Mouse (Mus musculus) cerebellum, adult 11 months (tissue): ENCODE data around the gene Foxj1.
"Not testable (repeated sequence)": the region's sequence is repeated elsewhere in the genome, so short reads cannot be mapped to it uniquely, and the experiment has no call there.

ENCODE experiments used
- DNase-seq: peaks from one replicate; pipeline ENCODE4 v3.0.0; 2022

The Foxj1 gene

DNA sequence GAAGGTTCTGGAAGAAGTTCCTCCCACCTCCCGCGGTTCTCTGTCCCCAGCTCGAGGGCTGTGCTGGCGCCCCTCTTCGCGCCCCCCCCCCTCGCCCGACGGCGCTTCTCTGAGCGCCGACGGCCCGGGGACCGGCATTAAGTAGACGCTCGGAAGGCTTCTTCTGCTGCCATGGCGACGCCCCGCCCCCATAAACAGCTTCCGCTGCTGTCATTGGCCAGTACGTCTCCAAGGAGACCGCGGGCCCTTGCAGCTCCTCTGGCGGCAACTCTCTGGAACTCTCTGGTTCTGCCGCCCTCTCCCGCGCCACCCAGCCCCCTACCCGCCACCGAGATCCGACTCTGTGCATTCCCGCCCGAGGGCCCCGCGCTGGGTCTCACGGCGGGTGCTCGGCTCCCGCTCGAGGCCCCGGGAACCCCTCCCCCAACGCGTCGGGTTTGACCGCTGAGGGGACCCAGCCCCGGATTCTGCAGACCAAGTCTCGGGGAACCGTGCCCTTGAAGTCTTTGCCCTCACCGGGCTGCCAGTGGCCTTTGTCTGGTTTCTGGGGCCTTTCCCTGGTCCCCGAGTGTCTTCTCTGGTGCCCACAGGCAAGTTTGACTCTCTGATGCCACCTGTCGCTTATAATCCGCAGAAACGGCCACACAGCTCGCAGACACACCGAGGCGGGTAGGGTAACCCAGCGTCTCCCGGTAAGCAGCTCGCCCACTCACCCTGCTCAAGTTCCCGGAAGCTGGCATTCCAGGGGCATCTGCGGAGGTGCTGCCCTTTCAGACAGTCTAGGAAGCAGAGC is at the start of gene Foxj1:
Gene Foxj1, minus strand, starts transcription at position 156 of the 793 bp plus-strand sequence.
- DNase-seq, result peak; percentile 80

DNA sequence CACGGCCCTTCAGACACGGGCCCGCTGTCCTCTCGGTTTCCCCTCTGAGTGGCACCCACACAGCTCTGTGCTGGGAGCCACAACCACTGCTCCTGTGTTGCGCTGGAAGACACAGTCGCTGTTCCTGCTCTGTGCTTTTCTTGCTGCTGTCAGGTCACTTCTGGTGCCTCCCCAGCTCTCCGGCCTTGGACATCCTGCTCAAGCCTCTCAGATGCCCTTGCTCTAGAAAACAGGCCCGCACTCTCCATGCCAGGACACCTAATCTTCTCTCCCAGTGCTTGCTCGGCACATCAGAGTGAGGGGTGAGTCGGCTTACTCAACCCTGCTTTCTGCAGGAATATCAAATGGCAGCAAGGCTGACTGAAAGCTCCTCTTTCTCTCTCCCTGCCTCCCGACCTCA is 49.0 kb upstream of the Foxj1 start:
- DNase-seq, result no peak

DNA sequence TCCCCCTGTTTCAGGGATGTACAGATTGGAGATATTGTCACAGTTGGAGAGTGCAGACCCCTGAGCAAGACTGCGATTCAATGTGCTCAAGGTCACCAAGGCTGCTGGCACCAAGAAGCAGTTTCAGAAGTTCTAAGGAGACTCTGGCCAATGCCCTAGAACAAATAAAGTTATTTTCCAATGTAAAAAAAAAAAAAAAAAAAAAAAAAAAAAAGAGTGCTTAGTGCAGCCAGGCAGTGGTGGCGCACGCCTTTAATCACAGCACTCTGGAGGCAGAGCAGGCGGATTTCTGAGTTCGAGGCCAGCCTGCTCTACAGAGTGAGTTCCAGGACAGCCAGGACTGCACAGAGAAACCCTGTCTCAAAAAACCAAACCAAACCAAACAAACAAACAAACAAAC is 47.9 kb upstream of the Foxj1 start:
- DNase-seq, result not testable (repeated sequence)

DNA sequence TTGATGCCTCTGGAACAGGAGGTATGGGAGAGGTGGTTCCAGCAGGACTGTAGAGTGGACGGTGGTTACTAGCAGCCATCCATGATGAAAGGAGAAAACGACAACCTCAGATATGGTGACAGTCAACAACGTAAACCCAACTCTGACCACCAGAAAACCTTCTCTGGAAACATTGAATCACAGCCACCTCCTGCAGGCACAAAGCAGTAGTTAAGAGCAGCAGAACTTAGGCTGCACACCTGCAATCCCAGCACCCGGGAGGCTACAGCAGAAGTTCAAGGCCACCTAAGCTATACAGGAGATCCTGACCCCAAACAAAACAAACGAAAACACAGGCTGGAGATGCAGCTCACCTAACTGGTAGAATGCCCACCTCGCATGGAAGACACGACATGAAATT is 45.6 kb upstream of the Foxj1 start:
- no peak for DNase-seq

DNA sequence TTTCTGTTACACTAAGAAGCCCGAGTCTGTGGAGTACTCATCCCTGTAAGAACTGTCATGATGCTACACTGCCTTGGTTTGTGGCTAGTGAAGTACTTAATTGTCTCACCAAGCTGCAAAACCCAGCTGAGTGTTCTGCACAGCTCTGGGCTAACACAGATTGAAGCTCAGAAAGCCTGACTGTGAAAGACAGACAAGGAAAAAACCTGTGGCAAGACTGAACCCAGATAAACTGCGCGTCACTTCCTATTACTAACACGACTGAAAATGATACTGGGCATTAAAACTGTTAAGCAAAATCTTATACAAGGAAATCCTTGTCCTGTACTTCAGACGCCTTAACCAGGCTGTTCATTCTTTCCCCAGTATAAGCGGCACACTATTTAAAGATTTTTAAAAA is 44.3 kb upstream of the Foxj1 start:
- DNase-seq, result no peak

DNA sequence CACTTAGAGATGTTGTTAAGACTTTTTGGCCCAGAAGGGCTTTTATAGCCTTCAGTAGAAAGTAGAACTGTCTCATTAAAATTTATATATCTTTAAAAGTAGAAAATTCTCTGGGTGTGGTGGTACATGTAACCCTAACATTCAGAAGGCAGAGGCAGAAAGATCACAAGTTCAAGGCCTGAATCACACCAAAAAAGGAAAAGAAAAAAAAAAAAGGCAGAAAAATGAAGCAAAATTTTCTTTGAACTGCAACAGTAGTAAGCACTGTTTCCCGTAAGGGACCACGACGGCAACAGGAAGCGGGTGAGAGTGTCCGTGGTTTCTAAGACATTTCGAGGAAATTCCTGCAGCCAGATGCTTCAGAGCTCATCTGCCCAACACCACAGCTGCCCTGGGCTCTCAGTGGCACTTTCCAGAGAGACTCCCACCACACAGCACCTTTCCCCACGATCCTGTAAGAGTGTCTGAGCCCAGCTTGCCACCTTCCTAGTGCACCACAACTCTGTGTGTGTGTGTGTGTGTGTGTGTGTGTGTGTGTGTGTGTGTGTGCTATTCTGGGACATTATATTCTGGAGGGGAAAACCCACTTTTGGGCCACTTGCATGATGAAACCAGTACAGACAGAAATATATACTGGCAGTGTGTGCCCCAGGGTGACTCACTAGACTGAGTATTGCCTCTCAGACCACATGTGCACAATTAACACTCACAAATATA is 41.9 kb upstream of the Foxj1 start:
- DNase-seq, result no peak

DNA sequence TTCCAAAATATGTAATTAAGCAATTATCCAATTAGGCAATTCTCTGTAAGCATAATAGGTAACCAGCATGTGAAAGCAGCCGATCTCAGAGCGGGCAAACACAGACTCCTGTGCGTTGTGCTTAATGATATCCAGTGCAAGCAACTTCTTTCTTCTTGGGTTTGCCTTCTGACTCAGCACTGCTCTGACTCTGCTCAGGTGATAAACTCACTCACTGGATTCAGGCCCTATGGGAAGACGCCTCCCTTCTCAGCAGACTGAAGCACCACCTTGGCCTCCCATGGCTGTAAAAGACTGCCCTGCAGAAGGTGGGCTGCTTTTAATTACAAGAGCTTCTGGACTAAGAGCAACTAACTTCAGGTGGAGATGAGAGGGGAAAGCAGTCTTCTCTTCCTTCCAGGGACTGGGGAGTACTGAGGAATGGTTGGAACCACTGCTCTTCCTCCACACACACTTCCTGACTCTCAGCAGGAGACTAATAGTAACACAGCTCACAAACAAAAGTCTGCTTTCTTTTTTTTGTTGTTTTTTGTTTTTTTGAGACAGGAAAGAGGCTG is 36.8 kb upstream of the Foxj1 start:
- DNase-seq, result no peak

DNA sequence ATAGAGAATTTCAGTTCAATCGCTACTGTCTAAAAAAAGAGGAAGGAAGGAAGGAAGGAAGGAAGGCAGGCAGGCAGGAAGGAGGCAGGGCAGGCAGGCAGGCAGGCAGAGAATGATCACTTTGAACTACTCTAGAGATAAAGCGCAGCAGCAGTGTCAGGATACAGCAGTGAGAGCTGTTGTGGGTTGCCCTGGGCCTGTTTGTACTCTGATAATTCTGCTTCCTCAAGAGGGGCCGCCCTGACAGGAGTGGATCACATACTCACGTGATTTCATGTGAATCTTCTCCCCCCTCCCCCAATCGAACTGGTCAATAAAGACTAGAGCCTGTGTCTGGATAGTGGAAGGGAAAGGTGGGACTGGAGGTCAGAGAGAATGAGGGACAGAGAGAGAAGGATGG is 34.4 kb upstream of the Foxj1 start:
- no peak for DNase-seq

DNA sequence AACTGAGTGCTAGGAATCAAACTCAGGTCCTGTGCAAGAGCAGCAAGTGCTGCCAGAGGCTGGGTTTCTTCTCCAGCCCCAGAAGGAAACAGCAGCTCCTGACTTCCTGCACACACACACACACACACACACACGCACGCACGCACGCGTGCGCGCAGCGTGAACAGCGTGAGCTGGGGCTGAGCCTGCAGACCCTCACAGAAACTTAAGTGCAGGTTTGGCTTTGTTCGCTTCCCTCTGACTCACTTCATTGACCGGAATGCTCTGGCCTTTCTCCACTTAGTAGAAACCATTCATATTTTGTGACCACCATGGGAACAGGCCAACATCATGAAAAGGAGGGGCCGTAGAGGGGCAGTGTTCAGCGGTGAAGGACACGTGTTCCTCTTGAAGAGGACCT is 33.9 kb upstream of the Foxj1 start:
- no peak for DNase-seq

DNA sequence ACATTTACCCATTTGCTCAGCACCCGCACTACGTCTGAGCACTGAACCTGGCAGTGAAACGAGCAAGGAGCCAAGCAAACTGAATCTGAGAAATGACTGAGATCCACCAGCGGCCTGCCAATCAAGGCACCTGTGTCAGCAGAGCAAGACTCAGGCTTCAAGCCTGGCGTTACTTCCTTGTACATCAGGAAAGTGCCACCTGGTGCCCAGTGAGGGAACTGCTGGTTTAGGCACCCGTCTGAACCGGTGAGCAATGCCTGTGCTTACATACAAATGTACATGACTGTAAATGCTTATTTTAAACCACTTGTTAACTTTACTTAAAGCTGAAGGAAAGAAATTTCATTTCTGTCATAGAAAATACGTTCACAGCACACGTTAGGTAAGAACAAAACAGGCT is 32.9 kb upstream of the Foxj1 start:
- DNase-seq, result peak; percentile 71

DNA sequence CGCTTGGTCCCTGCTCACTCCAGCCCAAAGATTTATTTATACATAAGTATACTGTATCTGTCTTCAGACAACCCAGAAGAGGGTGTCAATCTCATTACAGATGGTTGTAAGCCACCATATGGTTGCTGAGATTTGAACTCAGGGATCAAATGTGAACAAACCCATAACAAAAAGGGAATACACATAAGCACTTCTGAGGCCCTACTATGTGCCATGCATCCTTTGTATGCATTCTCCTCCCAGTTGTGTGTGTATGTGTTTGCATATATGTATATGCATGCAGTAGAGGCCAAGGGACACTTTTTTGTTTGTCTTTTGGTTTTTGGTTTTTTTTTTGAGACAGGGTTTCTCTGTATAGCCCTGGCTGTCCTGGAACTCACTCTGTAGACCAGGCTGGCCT is 31.4 kb upstream of the Foxj1 start:
- DNase-seq, result no peak

DNA sequence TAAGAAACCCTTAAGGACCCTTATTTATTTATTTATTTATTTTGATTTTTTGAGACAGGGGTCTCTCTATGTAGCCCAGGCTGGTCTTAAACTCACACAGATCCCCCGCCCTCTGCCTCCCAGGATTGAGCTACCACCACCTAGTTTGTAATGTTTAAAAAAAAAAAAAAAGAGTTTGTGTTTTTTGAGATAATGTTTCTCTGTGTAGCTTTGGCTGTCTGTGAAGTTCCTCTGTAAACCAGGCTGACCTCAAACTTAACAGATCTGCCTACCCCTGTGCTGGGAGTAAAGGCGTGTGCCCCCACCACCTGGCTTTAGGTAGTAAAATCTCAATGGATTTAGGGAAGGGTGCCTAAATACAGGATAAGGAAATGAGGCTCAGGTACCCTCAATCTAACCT is 30.9 kb upstream of the Foxj1 start:
- no peak for DNase-seq

DNA sequence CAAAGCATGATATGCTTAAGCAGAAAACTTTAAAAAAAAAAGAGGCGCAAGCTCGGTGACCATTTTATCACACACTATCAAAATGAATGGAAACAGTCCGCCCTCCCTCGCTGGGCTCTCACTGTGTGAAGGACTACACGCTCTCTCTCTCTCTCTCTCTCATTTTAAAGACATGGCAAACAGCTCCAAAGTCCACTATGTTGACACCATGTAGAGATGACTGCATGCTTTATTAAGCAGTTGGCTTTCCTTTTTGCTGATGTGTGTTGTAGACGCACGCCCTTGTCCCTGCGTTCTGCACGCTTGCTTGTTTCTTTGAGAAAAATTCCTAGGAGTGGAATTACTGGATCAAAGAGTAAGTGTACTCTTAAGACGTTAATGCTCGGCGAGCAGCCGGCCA is 30.2 kb upstream of the Foxj1 start:
- DNase-seq, result no peak

DNA sequence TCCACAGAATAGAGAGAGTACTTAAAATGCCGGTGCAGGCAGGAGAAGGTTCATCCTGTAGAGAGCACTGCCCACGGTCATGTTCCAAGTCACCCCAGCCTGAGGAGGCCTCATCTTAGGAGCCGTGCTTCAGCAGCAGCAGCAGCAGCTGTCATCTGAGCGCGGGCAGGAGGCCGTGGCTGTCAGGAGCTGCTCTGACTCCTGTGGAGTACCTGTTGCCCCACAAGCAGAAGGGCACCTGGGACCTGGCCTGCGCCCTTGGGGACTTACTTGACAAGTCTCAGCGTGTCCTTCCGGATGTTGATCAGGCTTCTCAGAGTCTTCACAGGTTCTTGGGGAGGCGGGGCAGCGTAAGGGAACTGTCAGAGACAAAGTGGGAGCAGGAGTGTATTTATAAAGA is 26.8 kb upstream of the Foxj1 start:
- no peak for DNase-seq

DNA sequence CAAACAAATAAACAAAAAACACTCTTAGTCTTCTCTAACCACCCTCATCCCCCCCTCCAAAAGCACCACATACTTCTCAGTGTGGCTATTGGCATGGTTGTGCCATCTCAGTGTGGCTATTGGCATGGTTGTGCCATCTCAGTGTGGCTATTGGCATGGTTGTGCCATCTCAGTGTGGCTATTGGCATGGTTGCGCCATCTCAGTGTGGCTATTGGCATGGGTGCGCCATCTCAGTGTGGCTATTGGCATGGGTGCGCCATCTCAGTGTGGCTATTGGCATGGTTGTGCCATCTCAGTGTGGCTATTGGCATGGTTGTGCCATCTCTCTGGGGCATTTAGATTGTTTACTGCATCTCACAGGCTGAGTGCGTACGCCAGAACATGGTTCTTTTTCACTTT is 25.7 kb upstream of the Foxj1 start:
- peak; percentile 16 for DNase-seq

DNA sequence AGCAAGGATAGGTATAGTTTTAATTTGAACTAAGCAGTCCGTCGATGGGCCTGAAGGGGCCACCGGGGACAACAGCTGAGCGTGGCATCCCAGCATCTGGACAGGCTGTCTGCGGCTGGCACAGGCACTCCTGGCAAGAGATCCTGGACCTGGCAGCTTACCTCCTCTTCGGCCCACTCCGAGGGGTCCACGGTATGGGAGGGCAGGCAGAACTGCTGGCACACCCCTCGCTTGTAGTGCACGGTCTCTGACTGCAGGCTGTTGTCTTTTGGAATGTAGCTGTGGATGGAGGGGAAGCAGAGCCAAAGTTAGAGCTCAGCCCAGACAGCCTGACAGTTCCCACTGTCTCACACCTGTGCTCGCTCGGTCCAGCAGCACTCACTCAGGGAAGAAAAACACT is 24.5 kb upstream of the Foxj1 start:
- no peak for DNase-seq

DNA sequence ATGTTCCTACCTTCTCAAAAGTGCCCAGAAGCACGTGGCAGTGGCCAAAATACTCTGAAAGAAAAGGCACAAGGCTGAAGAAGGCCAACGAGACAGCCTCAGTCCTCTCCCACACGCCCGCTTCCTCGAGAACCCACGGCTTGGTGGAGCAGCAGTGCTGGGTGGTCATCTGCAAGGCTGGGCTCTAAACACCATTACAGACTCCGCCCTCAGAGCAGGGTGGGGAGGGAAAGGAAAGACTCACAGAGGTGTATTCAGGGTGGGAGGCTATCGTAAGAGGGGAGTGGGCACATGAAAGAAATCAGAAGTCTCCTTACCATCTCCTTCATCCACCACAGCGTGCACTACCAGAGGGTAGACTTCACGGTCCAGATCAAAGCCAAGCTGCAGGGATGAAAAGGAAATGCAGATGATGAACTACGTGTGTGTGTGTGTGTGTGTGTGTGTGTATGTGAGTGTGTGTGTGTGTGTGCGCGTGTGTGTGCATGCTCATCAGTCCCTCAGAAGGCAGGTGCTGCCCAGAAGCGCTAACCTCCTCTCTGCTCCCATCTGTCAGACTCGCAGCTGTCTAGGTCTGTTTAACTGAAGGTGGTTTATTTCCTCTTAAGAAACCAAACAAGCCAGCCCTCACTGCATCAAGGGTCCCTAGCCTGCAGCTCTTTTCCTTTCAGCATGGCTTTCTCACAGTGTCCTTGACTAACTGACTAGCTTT is 23.9 kb upstream of the Foxj1 start:
- DNase-seq, result no peak

DNA sequence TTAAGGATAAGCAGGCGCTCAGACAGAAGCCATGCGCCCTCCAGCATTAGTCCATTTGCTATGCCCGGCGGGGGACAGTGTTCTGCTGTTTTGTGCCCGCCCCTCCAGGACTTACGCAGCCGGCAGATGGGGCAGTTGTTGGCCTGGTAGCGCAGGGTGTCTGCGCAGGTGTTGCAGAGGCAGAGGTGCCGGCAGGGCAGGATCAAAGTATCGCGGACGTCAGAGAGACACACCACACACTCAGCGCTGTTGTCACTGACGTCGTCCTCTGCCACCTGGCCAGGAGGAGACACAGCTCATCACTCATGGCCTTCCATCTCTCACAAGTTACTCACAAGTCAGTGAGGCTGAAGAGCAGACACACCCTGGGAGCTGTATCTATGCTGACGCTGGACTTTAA is 19.3 kb upstream of the Foxj1 start:
- no peak for DNase-seq

DNA sequence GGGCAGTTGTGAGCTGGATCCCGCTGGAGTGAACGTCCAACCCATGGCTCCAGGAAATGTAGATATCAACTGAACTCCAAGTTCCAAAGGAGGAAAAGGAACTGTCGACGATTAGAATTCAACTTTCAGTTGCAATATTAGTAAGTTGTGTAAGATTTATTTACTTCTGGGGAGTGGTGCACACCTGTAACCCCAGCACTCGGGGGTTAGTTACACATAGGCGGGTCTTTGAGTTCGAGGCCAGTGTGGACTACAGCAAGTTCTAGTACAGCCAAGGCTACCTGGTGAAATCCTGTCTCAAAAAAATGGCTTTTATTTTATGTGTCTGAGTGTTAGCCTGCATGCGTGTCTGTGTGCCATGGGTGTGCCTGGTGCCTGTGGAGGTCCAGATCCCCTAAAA is 18.3 kb upstream of the Foxj1 start:
- no peak for DNase-seq

DNA sequence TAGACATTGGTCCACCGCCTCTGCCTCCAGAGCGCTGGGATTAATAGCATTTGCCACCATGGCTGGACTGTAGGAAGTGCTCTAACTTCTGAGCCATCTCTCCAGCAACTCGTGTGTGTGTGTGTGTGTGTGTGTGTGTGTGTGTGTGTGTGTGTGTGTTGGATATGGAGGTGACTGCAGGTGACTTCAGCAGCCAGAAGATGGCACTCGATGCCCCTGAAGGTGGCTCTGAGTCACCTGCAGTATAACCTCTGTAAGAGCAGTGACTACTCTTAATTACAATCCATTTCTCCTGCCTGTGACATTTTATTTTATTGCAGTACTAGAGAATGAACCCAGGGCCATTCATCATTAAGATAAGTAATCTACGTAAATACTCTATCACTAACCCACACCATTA is 16.1 kb upstream of the Foxj1 start:
- DNase-seq, result no peak

DNA sequence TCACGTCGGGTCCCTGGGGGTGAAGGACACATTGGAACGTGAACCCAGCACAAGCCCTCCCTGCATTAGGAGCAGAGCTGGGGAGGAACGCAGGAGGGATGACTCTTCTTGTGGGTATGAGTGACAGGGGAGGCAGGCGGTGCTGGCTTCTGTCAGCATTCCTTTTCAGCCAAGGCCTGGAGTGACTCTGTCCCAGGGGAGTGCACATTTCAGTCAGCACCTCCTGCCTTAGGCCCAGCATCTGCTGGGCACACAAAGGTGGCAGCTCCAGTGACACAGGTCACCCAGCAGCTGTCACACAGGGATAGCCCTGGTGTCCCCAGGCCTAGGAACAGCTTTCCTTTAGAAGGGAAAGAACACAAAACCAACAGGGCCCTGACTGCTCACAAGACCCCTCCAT is 12.8 kb upstream of the Foxj1 start:
- DNase-seq, result no peak

DNA sequence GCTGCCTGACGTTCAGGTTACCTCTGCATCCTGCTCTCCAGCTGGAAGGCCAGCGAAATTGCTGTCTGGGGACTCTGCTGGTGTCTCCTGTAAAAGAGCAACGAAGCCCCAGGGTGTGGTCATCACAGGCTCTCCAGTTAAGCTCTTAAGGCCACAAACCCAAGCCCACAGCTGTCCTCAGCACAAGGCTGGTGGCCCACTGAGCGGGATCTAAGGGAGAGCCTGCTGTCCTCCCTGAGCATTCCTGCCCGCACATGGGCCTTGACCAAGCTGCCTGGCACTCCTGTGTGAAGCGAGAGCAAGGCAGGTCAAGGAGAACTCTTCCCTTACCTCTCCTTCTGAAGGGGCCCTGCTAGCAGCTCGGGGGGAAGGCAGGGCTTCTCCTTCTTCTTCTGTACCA is 11.8 kb upstream of the Foxj1 start:
- no peak for DNase-seq

DNA sequence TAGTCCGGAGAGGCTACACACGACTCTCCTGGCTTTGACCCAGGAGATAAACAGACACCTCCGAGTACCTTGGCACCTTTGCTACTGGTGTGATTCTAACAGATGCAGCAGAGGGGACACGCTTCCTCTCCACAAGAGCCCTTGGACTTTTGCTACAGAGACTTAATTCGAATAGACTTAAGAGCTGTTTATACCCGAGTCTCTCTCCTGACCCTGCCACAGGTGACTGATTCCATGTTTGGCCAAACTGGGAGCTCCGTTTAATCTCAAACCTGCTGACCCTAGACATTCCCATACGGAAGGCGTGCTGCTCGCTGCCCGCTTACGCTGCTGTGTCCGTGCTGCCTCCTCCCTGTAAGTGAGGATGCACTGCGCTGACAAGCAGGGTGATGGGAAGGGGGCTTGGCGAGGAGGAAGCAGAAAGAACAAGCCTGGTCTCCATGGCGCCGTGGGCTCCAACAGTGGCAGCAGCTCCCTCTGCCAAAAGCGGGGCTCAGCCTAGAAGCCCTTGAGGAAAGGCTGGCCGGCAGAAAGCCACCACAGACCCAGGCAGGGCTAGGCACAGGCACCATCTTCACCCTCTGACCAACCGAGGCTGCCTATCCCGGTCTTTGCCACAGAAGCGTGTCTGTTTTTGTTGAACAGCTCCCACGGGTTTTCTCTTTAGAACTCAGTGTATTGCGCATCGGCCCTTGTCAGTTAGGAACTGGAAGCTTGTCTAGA is 7.0 kb upstream of the Foxj1 start:
- no peak for DNase-seq
